Mouse (Mus musculus) neural tube, embryonic 12.5 days (tissue): ENCODE results near the gene Gm11492. TPM values are rescaled to one million over a fixed set of nuclear protein-coding genes. Genes with fewer than 3 reads are reported as not detected.

Experiments
- ATAC-seq: fragments of 200-750 bp; cut with Nextera tagmentation; 2 replicates; pipeline ENCODE4 v1.8.0; 2017; ENCODE audit warnings: low read depth, mild to moderate bottlenecking, moderate TSS enrichment, moderate library complexity; ENCODE audit not compliant: low FRiP score
- H3K27ac ChIP-seq: fragments of 300-500 bp; sonication (generic); 2 replicates; pipeline ENCODE4 v1.5.1; 2016
- H3K27me3 ChIP-seq: fragments of 300-500 bp; sonication (generic); replicated peaks from 2 replicates; pipeline ENCODE4 v1.6.1; 2016; ENCODE audit warnings: mild to moderate bottlenecking
- H3K36me3 ChIP-seq: fragments of 300-500 bp; sonication (generic); 2 replicates; pipeline ENCODE4 v1.6.1; 2016; ENCODE audit warnings: mild to moderate bottlenecking
- H3K4me1 ChIP-seq: fragments of 300-500 bp; sonication (generic); 2 replicates; pipeline ENCODE4 v1.6.1; 2016
- H3K4me2 ChIP-seq: fragments of 300-500 bp; sonication (generic); replicated peaks from 2 replicates; pipeline ENCODE4 v1.6.1; 2016; ENCODE audit warnings: mild to moderate bottlenecking
- H3K4me3 ChIP-seq: fragments of 300-500 bp; sonication (generic); 2 replicates; pipeline ENCODE4 v1.5.1; 2016
- H3K9ac ChIP-seq: fragments of 300-500 bp; sonication (generic); 2 replicates; pipeline ENCODE4 v1.6.1; 2016; ENCODE audit warnings: mild to moderate bottlenecking
- H3K9me3 ChIP-seq: fragments of 300-500 bp; sonication (generic); 2 replicates; pipeline ENCODE4 v1.6.1; 2016; ENCODE audit warnings: mild to moderate bottlenecking
- WGBS: fragments of 180-500 bp; shearing (Covaris S2); methylation state at CpG from one replicate; pipeline ENCODE4 v1.1.7; 2016; 5-methylcytosine and 5-hydroxymethylcytosine counted together
- polyA plus RNA-seq: library from polyadenylated mRNA; unstranded; fragments of >200 nt; fragmentation: Nextera tagmentation; extraction: Ambion mirVana; gene quantifications from 2 replicates; pipeline ENCODE4 v1.2.1, GENCODE M21; 2016

The Gm11492 gene
- polyA plus RNA-seq, 1 experiment from 2014 or later, result not detected

- Histone ChIP-seq H3K4me3 (no peak overlapping the region), H3K27me3 (no peaks in the 10 kb centered on the region), H3K4me1 (no peaks in the 10 kb centered on the region), H3K27ac (no peak overlapping the region), H3K9me3 (no peaks in the 10 kb centered on the region), H3K9ac (no peak overlapping the region), H3K36me3 (no peaks in the 10 kb centered on the region), H3K4me2 (no peak overlapping the region)
- WGBS, result 82% methylated on average over 6 of the region's 6 CpGs
- ATAC-seq, result no peak
Measured at GRCm38 (mm10) chr11:87561208-87561607, 5.2 kb upstream of the Gm11492 start.

- H3K9ac ChIP-seq, result no peak within 1 kb of the TSS
- H3K27ac ChIP-seq, result no peak within 1 kb of the TSS
- H3K27me3 ChIP-seq, result no peaks in the 10 kb centered on the region
- no peaks in the 10 kb centered on the region for H3K4me1 ChIP-seq
- H3K4me3 ChIP-seq, result no peak within 1 kb of the TSS
- 82% methylated on average over 7 of the region's 7 CpGs for WGBS
- no peak for ATAC-seq
- H3K4me2 ChIP-seq, result no peak within 1 kb of the TSS
- no peaks in the 10 kb centered on the region for H3K9me3 ChIP-seq
- H3K36me3 ChIP-seq, result no peaks in the 10 kb centered on the region
Measured at GRCm38 (mm10) chr11:87568255-87568953, 2.0 kb downstream of the Gm11492 start, which contains the start of gene Sept4. Gene Sept4, plus strand, starts transcription at chr11:87568903.

- 87% methylated on average over 5 of the region's 5 CpGs for WGBS
- no peak overlapping the region for H3K4me2 ChIP-seq
- no peaks in the 10 kb centered on the region for H3K9me3 ChIP-seq
- no peak overlapping the region for H3K4me3 ChIP-seq
- ATAC-seq, result no peak
- no peaks in the 10 kb centered on the region for H3K27me3 ChIP-seq
- no peaks in the 10 kb centered on the region for H3K36me3 ChIP-seq
- no peak overlapping the region for H3K27ac ChIP-seq
- no peaks in the 10 kb centered on the region for H3K4me1 ChIP-seq
- no peak overlapping the region for H3K9ac ChIP-seq
Measured at GRCm38 (mm10) chr11:87570743-87571142, 4.3 kb downstream of the Gm11492 start.

GRCm38 (mm10) chr11:87571361-87571950 lies 5.0 kb downstream of the Gm11492 start:
- no peak for ATAC-seq
- H3K9ac ChIP-seq, result no peak overlapping the region
- no peaks in the 10 kb centered on the region for H3K36me3 ChIP-seq
- no peaks in the 10 kb centered on the region for H3K4me1 ChIP-seq
- no peaks in the 10 kb centered on the region for H3K9me3 ChIP-seq
- no peaks in the 10 kb centered on the region for H3K27me3 ChIP-seq
- no peak overlapping the region for H3K27ac ChIP-seq
- no peak overlapping the region for H3K4me2 ChIP-seq
- 92% methylated on average over 1 of the region's 1 CpGs for WGBS
- H3K4me3 ChIP-seq, result no peak overlapping the region

- Histone ChIP-seq H3K9me3 (no peaks in the 10 kb centered on the region), H3K4me3 (no peak overlapping the region), H3K27ac (no peak overlapping the region), H3K27me3 (0 out of 2 replicates have a peak, but pooled peaks cover 3% of the 10 kb centered on the region), H3K36me3 (no peaks in the 10 kb centered on the region), H3K9ac (no peak overlapping the region), H3K4me1 (peaks cover 13% of the 10 kb centered on the region), H3K4me2 (no peak overlapping the region)
- no peak for ATAC-seq
- WGBS, result 76% methylated on average over 7 of the region's 7 CpGs
Measured at GRCm38 (mm10) chr11:87573751-87574150, 7.3 kb downstream of the Gm11492 start.

GRCm38 (mm10) chr11:87574520-87575180 lies 8.2 kb downstream of the Gm11492 start:
- ATAC-seq, result no peak
- Histone ChIP-seq H3K4me3 (no peak overlapping the region), H3K4me1 (peaks cover 15% of the 10 kb centered on the region), H3K4me2 (no peak overlapping the region), H3K27ac (no peak overlapping the region), H3K9me3 (no peaks in the 10 kb centered on the region), H3K27me3 (0 out of 2 replicates have a peak, but pooled peaks cover 3% of the 10 kb centered on the region), H3K9ac (no peak overlapping the region), H3K36me3 (no peaks in the 10 kb centered on the region)
- 73% methylated on average over 21 of the region's 21 CpGs for WGBS

GRCm38 (mm10) chr11:87577601-87578248 lies 11.3 kb downstream of the Gm11492 start:
- no peak for ATAC-seq
- peak overlapping the region; percentile 78; the same call in 1 of the 2 replicates for H3K9ac ChIP-seq
- H3K27me3 ChIP-seq, result 0 out of 2 replicates have a peak, but pooled peaks cover 7% of the 10 kb centered on the region
- H3K4me3 ChIP-seq, result peak overlapping the region; percentile 55
- H3K27ac ChIP-seq, result no peak overlapping the region
- no peaks in the 10 kb centered on the region for H3K9me3 ChIP-seq
- H3K4me2 ChIP-seq, result peak overlapping the region; percentile 96
- H3K36me3 ChIP-seq, result no peaks in the 10 kb centered on the region
- peaks cover 15% of the 10 kb centered on the region for H3K4me1 ChIP-seq
- whole genome bisulfite sequencing, result 30% methylated on average over 6 of the region's 6 CpGs

- H3K4me1 ChIP-seq, result peaks cover 15% of the 10 kb centered on the region
- H3K4me2 ChIP-seq, result peak overlapping the region; percentile 96
- no peak overlapping the region for H3K27ac ChIP-seq
- peak overlapping the region; percentile 55 for H3K4me3 ChIP-seq
- peak overlapping the region; percentile 78 for H3K9ac ChIP-seq
- under 1% methylated on average over 40 of the region's 40 CpGs for WGBS
- H3K27me3 ChIP-seq, result 0 out of 2 replicates have a peak, but pooled peaks cover 7% of the 10 kb centered on the region
- no peaks in the 10 kb centered on the region for H3K36me3 ChIP-seq
- H3K9me3 ChIP-seq, result no peaks in the 10 kb centered on the region
- ATAC-seq, result peak; percentile 77
Measured at GRCm38 (mm10) chr11:87578249-87578962, 12.0 kb downstream of the Gm11492 start.

GRCm38 (mm10) chr11:87578963-87579601 lies 12.6 kb downstream of the Gm11492 start:
- H3K4me1 ChIP-seq, result peaks cover 15% of the 10 kb centered on the region
- 19% methylated on average over 10 of the region's 10 CpGs for WGBS
- peak overlapping the region; percentile 55 for H3K4me3 ChIP-seq
- H3K27me3 ChIP-seq, result 0 out of 2 replicates have a peak, but pooled peaks cover 7% of the 10 kb centered on the region
- H3K9ac ChIP-seq, result peak overlapping the region; percentile 78
- no peaks in the 10 kb centered on the region for H3K36me3 ChIP-seq
- H3K27ac ChIP-seq, result no peak overlapping the region
- peak; percentile 59; the same call in 1 of the 2 replicates for ATAC-seq
- H3K4me2 ChIP-seq, result peak overlapping the region; percentile 96
- no peaks in the 10 kb centered on the region for H3K9me3 ChIP-seq

- Histone ChIP-seq H3K4me2 (no peak overlapping the region), H3K27ac (no peak overlapping the region), H3K4me3 (no peak overlapping the region), H3K27me3 (0 out of 2 replicates have a peak, but pooled peaks cover 7% of the 10 kb centered on the region), H3K4me1 (peaks cover 15% of the 10 kb centered on the region), H3K9me3 (no peaks in the 10 kb centered on the region), H3K36me3 (no peaks in the 10 kb centered on the region), H3K9ac (no peak overlapping the region)
- ATAC-seq, result no peak
- WGBS, result 32% methylated on average over 1 of the region's 1 CpGs
Measured at GRCm38 (mm10) chr11:87579713-87580112, 13.3 kb downstream of the Gm11492 start.

GRCm38 (mm10) chr11:87580543-87581085 lies 14.2 kb downstream of the Gm11492 start:
- 54% methylated on average over 10 of the region's 10 CpGs for WGBS
- peaks cover 15% of the 10 kb centered on the region for H3K4me1 ChIP-seq
- H3K27me3 ChIP-seq, result 0 out of 2 replicates have a peak, but pooled peaks cover 7% of the 10 kb centered on the region
- H3K4me3 ChIP-seq, result no peak overlapping the region
- H3K9me3 ChIP-seq, result no peaks in the 10 kb centered on the region
- no peaks in the 10 kb centered on the region for H3K36me3 ChIP-seq
- H3K4me2 ChIP-seq, result no peak overlapping the region
- ATAC-seq, result no peak
- H3K27ac ChIP-seq, result no peak overlapping the region
- H3K9ac ChIP-seq, result no peak overlapping the region
